Mouse (Mus musculus) urinary bladder, postnatal 0 days (tissue): ENCODE data around the gene Gm13119. TPM values are rescaled to one million over a fixed set of nuclear protein-coding genes. Genes with fewer than 3 reads are reported as not detected.

Experiments
- polyA plus RNA-seq: library from polyadenylated mRNA; unstranded; fragments of >200 nt; fragmentation: Nextera tagmentation; extraction: Ambion mirVana; gene quantifications from 2 replicates; pipeline ENCODE4 v1.2.1, GENCODE M21; 2015

The Gm13119 gene
- not detected in 2 replicates for polyA plus RNA-seq

DNA sequence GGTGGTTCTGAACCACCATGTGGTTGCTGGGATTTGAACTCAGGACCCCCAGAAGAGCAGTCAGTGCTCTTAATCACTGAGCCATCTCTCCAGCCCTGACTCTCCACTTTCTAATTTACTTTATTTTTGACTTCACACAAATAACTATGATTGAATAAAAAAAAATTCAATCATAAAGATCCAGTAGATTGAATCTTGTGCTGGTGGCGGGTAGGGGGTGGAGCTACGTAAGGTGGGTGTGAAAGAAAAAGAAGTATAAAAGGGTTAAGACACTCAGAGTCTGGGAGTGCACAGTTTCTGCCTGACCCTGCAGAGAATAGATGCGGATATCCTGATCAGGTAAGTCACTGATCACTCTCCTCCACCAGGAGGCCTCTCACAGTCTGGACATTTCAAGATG lies at the start of gene Gm13119:
Gene Gm13119, plus strand, starts transcription at position 301 of the 400 bp plus-strand sequence.

GRCm38 (mm10) chr4:144329949-144330348 lies 27.8 kb upstream of the Gm13119 start, which contains the start of gene Gm13128:
Gene Gm13128, plus strand, starts transcription at chr4:144330249.

DNA sequence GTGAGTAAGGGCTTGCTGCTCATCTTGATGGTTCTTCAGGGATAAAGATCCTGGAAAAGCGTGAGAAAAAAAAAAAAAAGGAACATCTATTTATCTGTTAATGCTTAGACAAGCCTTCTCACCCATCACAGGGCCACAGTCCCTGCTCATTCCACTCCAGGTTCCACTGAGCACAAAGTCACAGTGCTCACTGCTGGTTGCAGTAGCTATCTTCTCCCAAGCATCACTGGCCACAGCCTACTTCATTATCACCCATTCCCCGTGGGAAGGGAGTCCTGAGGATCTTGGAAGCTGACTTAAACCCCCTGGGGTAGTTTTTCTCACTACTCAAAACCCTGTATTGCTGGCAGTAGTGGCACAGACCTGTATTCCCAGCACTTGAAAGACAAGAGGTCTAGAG lies 20.2 kb downstream of the Gm13119 start, which contains the start of gene Pramef20:
Gene Pramef20, minus strand, starts transcription at position 23 of the 400 bp plus-strand sequence.

DNA sequence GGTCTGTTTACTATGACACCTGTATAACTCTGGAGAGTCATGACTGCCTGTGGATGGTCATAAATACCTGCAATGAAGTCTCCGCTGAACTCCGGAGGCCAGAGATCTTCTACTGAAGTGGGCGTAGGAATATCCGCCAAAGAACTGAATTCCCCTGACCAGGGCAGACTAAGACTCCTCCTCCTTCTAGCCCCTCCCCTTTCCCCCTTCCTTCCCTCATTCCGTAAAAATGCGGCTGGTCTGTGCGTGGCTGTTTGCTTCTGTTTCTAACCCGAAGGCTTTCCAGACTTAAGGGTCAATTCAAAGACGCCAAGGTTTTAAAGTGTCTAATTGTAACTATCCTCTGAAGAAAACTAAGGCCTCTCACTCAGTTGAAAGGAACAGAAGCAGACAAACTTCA lies 50.5 kb downstream of the Gm13119 start, which contains the start of gene Pramef12:
Gene Pramef12, minus strand, starts transcription at position 175 of the 400 bp plus-strand sequence.

Other genes with a start within 250 kb of the Gm13119 start
- not detected in 2 replicates for gene Oog3, start 195.3 kb upstream of the Gm13119 start, polyA plus RNA-seq
- gene Oog2, start 167.2 kb upstream of the Gm13119 start, polyA plus RNA-seq: not detected in 2 replicates
- gene C87977, start 144.6 kb upstream of the Gm13119 start, polyA plus RNA-seq: not detected in 2 replicates
- not detected in 2 replicates for gene Pramel5, start 77.5 kb upstream of the Gm13119 start, polyA plus RNA-seq
- gene Gm13128, start 27.7 kb upstream of the Gm13119 start, polyA plus RNA-seq: not detected in 2 replicates
- not detected in 2 replicates for gene Pramef20, start 20.0 kb downstream of the Gm13119 start, polyA plus RNA-seq
- gene Pramef12, start 50.5 kb downstream of the Gm13119 start, polyA plus RNA-seq: 0.12 TPM in 1 of 2 replicates, not detected in the other
- gene 1700012P22Rik, start 80.8 kb downstream of the Gm13119 start, polyA plus RNA-seq: not detected in 2 replicates
- not detected in 2 replicates for gene Gm9944, start 95.4 kb downstream of the Gm13119 start, polyA plus RNA-seq
- not detected in 2 replicates for gene Aadacl3, start 105.8 kb downstream of the Gm13119 start, polyA plus RNA-seq
- not detected in 2 replicates for gene 9430007A20Rik, start 161.9 kb downstream of the Gm13119 start, polyA plus RNA-seq
- gene Gm13124, start 207.2 kb downstream of the Gm13119 start, polyA plus RNA-seq: not detected in 2 replicates